9 mouse cellular contexts compared by ENCODE assay signal in genomic region chr19:42069241-42069525, GRCm38 (mm10). TPM values are rescaled to one million over a fixed set of nuclear protein-coding genes. Genes with fewer than 3 reads are reported as not detected.
DNase-seq lines count a peak whose midpoint lies in the region; ATAC-seq and TF ChIP-seq lines count a peak whose summit lies in the region.
"Had no signal": no experiment of that assay in that cellular context is flagged by ENCODE, and none has a peak within 500 bp of the region (broad histone marks: within the 10 kb centered on the region; RNA-seq: fewer than 3 reads in every experiment).

No protein-coding gene starts in this region.

- peak; percentile 63 for TF ChIP-seq CTCF in heart, postnatal 0 days (IDR thresholded peaks at IDR 0.05; ENCODE audit: low read depth)
- peak; percentile 78 for TF ChIP-seq CTCF in stomach, postnatal 0 days (IDR thresholded peaks at IDR 0.05; ENCODE audit: low read depth)

- H3K4me1 ChIP-seq in heart, embryonic 11.5 days (ENCODE audit: control insufficient read depth, insufficient read depth, low read length), result no peaks in the 10 kb centered on the region
- no peaks in the 10 kb centered on the region for H3K4me1 ChIP-seq in heart, postnatal 0 days (ENCODE audit: control insufficient read depth, insufficient read depth)
- H3K4me1 ChIP-seq in stomach, postnatal 0 days (replicated peaks; ENCODE audit: control insufficient read depth, insufficient read depth), result no peaks in the 10 kb centered on the region
- no peaks in the 10 kb centered on the region for H3K4me1 ChIP-seq in intestine, embryonic 15.5 days (replicated peaks)
- H3K4me1 ChIP-seq: lung, embryonic 15.5 days had no signal

- no peaks in the 10 kb centered on the region for H3K9me3 ChIP-seq in heart, embryonic 11.5 days (replicated peaks; ENCODE audit: control insufficient read depth, low read length)
- H3K9me3 ChIP-seq in heart, postnatal 0 days (replicated peaks; ENCODE audit: control insufficient read depth, low read length), result no peaks in the 10 kb centered on the region
- H3K9me3 ChIP-seq in stomach, postnatal 0 days (ENCODE audit: control insufficient read depth, low read length), result no peaks in the 10 kb centered on the region
- no peaks in the 10 kb centered on the region for H3K9me3 ChIP-seq in intestine, embryonic 15.5 days
- H3K9me3 ChIP-seq: lung, embryonic 15.5 days had no signal

- H3K36me3 ChIP-seq in heart, embryonic 11.5 days (ENCODE audit: control insufficient read depth, insufficient read depth, low read length), result no peaks in the 10 kb centered on the region
- H3K36me3 ChIP-seq in heart, postnatal 0 days (replicated peaks; ENCODE audit: control insufficient read depth, insufficient read depth, low read length), result no peaks in the 10 kb centered on the region
- H3K36me3 ChIP-seq in stomach, postnatal 0 days (ENCODE audit: control insufficient read depth, insufficient read depth, low read length), result no peaks in the 10 kb centered on the region
- H3K36me3 ChIP-seq in intestine, embryonic 15.5 days, result no peaks in the 10 kb centered on the region
- H3K36me3 ChIP-seq: lung, embryonic 15.5 days had no signal

- no peak overlapping the region for H3K4me3 ChIP-seq in heart, embryonic 11.5 days (ENCODE audit: low read depth, low read length)
- no peak overlapping the region for H3K4me3 ChIP-seq in heart, postnatal 0 days (ENCODE audit: low read depth, low read length)
- H3K4me3 ChIP-seq in stomach, postnatal 0 days (ENCODE audit: low read depth, low read length), result no peak overlapping the region
- H3K4me3 ChIP-seq in intestine, embryonic 15.5 days (replicated peaks), result no peak overlapping the region
- H3K4me3 ChIP-seq: lung, embryonic 15.5 days had no signal

- no peak overlapping the region for H3K27ac ChIP-seq in heart, embryonic 11.5 days (ENCODE audit: low read depth, low read length)
- no peak overlapping the region for H3K27ac ChIP-seq in heart, postnatal 0 days (ENCODE audit: low read depth)
- no peak overlapping the region for H3K27ac ChIP-seq in stomach, postnatal 0 days (replicated peaks)
- H3K27ac ChIP-seq in intestine, embryonic 15.5 days, result no peak overlapping the region
- H3K27ac ChIP-seq: lung, embryonic 15.5 days had no signal

- no peak for ATAC-seq in heart, embryonic 11.5 days (replicated peaks; ENCODE audit: insufficient number of reproducible peaks, low FRiP score, low TSS enrichment)
- no peak for ATAC-seq in heart, postnatal 0 days (ENCODE audit: insufficient read depth, low read depth)
- ATAC-seq in stomach, postnatal 0 days (ENCODE audit: low FRiP score, low TSS enrichment), result no peak
- no peak for ATAC-seq in intestine, embryonic 15.5 days

- DNase-seq in heart, adult 8-10 months (ENCODE audit: low spot score), result peak; percentile 53
- DNase-seq in right cerebral cortex, adult 2 months (ENCODE audit: low spot score in 2 of 2), result peak; percentile 25 to 34
- no peak for DNase-seq in right cerebral cortex, adult 18-20 months
- peak; percentile 61 for DNase-seq in heart, postnatal 0 days (ENCODE audit: low spot score)
- no peak for DNase-seq in stomach, postnatal 0 days (ENCODE audit: low spot score)
- no peak for DNase-seq in left cerebral cortex, postnatal 14 days (ENCODE audit: low spot score in 2 of 2)

- 54% methylated on average over 6 of the region's 6 CpGs for WGBS in heart, embryonic 11.5 days (ENCODE audit: insufficient replicate concordance)
- 34% methylated on average over 6 of the region's 6 CpGs for WGBS in heart, postnatal 0 days
- WGBS in stomach, postnatal 0 days, result 39% methylated on average over 6 of the region's 6 CpGs
- WGBS in intestine, embryonic 15.5 days, result 50% methylated on average over 6 of the region's 6 CpGs

- no peak overlapping the region for H3K9ac ChIP-seq in heart, embryonic 11.5 days (ENCODE audit: low read depth, low read length)
- H3K9ac ChIP-seq in heart, postnatal 0 days (replicated peaks; ENCODE audit: low read depth, low read length), result no peak overlapping the region
- no peak overlapping the region for H3K9ac ChIP-seq in stomach, postnatal 0 days (ENCODE audit: low read length)
- no peak overlapping the region for H3K9ac ChIP-seq in intestine, embryonic 15.5 days
- H3K9ac ChIP-seq: lung, embryonic 15.5 days had no signal

- TF ChIP-seq EP300 in heart, postnatal 0 days (IDR thresholded peaks at IDR 0.05; ENCODE audit: low read depth), result no peak
- TF ChIP-seq EP300 in stomach, postnatal 0 days (optimal IDR thresholded peaks at IDR 0.05), result no peak

- H3K4me2 ChIP-seq in heart, embryonic 11.5 days, result no peak overlapping the region
- H3K4me2 ChIP-seq in heart, postnatal 0 days (ENCODE audit: low read depth, low read length), result peak overlapping the region; percentile 14; the same call in 1 of the 2 replicates
- no peak overlapping the region for H3K4me2 ChIP-seq in stomach, postnatal 0 days (replicated peaks; ENCODE audit: low read depth)
- H3K4me2 ChIP-seq in intestine, embryonic 15.5 days (replicated peaks), result no peak overlapping the region
- H3K4me2 ChIP-seq: lung, embryonic 15.5 days had no signal

- H3K27me3 ChIP-seq in heart, embryonic 11.5 days (ENCODE audit: control insufficient read depth, insufficient read depth, low read length), result no peaks in the 10 kb centered on the region
- H3K27me3 ChIP-seq in heart, postnatal 0 days (ENCODE audit: control insufficient read depth, insufficient read depth, low read length), result no peaks in the 10 kb centered on the region
- H3K27me3 ChIP-seq in stomach, postnatal 0 days (ENCODE audit: control insufficient read depth, insufficient read depth, low read length), result no peaks in the 10 kb centered on the region
- H3K27me3 ChIP-seq in intestine, embryonic 15.5 days (replicated peaks), result no peaks in the 10 kb centered on the region
- H3K27me3 ChIP-seq: lung, embryonic 15.5 days had no signal

- intact Hi-C loops in left cerebral cortex, postnatal 14 days (cut with DNase I), result no loop called here

RNA-seq across cellular contexts. Expression of gene Morn4, which starts 17.0 kb away (rescaled TPM):
- total RNA-seq in heart, adult 8-10 months (2022), result 1 to 10 TPM; 2.2 to 4.0 (median 2.4) TPM
- polyA plus RNA-seq in heart, embryonic 11.5 days (2014; fragmentation: Nextera tagmentation; extraction: Ambion mirVana), result 17.7 and 18.7 TPM in 2 replicates
- total RNA-seq in heart, postnatal 0 days (2014; rRNA removed; ENCODE audit: low replicate concordance), result 1.7 and 2.3 TPM in 2 replicates
- polyA plus RNA-seq in heart, postnatal 0 days (2015; fragmentation: Nextera tagmentation; extraction: Ambion mirVana), result 5.2 and 5.7 TPM in 2 replicates
- polyA plus RNA-seq in stomach, postnatal 0 days (2015; fragmentation: Nextera tagmentation; extraction: Ambion mirVana), result 7.3 and 8.2 TPM in 2 replicates
- 15.4 and 16.5 TPM in 2 replicates for polyA plus RNA-seq in intestine, embryonic 15.5 days (2015; fragmentation: Nextera tagmentation; extraction: Ambion mirVana)
- 10 to 100 TPM; 65.3 to 66.9 TPM for total RNA-seq in left cerebral cortex, postnatal 14 days (2021)

RNA-seq across cellular contexts. Expression of gene 4933411K16Rik, which starts 17.1 kb away (rescaled TPM):
- total RNA-seq in heart, adult 8-10 months (2022), result under 1 TPM in 2 of 4 experiments, not detected in 2; 0.22 to 0.31 TPM
- polyA plus RNA-seq in heart, embryonic 11.5 days (2014; fragmentation: Nextera tagmentation; extraction: Ambion mirVana), result not detected in 2 replicates
- total RNA-seq in heart, postnatal 0 days (2014; rRNA removed; ENCODE audit: low replicate concordance), result 0.15 TPM in 1 of 2 replicates, not detected in the other
- polyA plus RNA-seq in heart, postnatal 0 days (2015; fragmentation: Nextera tagmentation; extraction: Ambion mirVana), result not detected in 2 replicates
- not detected in 2 replicates for polyA plus RNA-seq in stomach, postnatal 0 days (2015; fragmentation: Nextera tagmentation; extraction: Ambion mirVana)
- not detected in 2 replicates for polyA plus RNA-seq in intestine, embryonic 15.5 days (2015; fragmentation: Nextera tagmentation; extraction: Ambion mirVana)
- total RNA-seq in left cerebral cortex, postnatal 14 days (2021), result under 1 TPM; 0.57 to 0.68 TPM
- polyA plus RNA-seq: lung, embryonic 15.5 days had no signal

RNA-seq across cellular contexts. Expression of gene Pi4k2a, which starts 21.1 kb away (rescaled TPM):
- total RNA-seq in heart, adult 8-10 months (2022), result 10 to 100 TPM; 17.7 to 23.2 (median 22.2) TPM
- polyA plus RNA-seq in heart, embryonic 11.5 days (2014; fragmentation: Nextera tagmentation; extraction: Ambion mirVana), result 14.6 and 16.3 TPM in 2 replicates
- 6.7 and 6.9 TPM in 2 replicates for total RNA-seq in heart, postnatal 0 days (2014; rRNA removed; ENCODE audit: low replicate concordance)
- 12.6 and 13.4 TPM in 2 replicates for polyA plus RNA-seq in heart, postnatal 0 days (2015; fragmentation: Nextera tagmentation; extraction: Ambion mirVana)
- polyA plus RNA-seq in stomach, postnatal 0 days (2015; fragmentation: Nextera tagmentation; extraction: Ambion mirVana), result 20.8 and 21.6 TPM in 2 replicates
- 23.4 and 23.6 TPM in 2 replicates for polyA plus RNA-seq in intestine, embryonic 15.5 days (2015; fragmentation: Nextera tagmentation; extraction: Ambion mirVana)
- total RNA-seq in left cerebral cortex, postnatal 14 days (2021), result 10 to 100 TPM; 52.3 to 54.5 TPM

RNA-seq across cellular contexts. Expression of gene Hoga1, which starts 23.8 kb away (rescaled TPM):
- 1 to 10 TPM in 3 of 4 experiments, under 1 TPM in 1; 0.92 to 2.5 (median 1.5) TPM for total RNA-seq in heart, adult 8-10 months (2022)
- 0.72 and 1.6 TPM in 2 replicates for polyA plus RNA-seq in heart, embryonic 11.5 days (2014; fragmentation: Nextera tagmentation; extraction: Ambion mirVana)
- 1.2 and 1.3 TPM in 2 replicates for total RNA-seq in heart, postnatal 0 days (2014; rRNA removed; ENCODE audit: low replicate concordance)
- polyA plus RNA-seq in heart, postnatal 0 days (2015; fragmentation: Nextera tagmentation; extraction: Ambion mirVana), result 1.4 and 1.5 TPM in 2 replicates
- polyA plus RNA-seq in stomach, postnatal 0 days (2015; fragmentation: Nextera tagmentation; extraction: Ambion mirVana), result 1.6 and 1.8 TPM in 2 replicates
- polyA plus RNA-seq in intestine, embryonic 15.5 days (2015; fragmentation: Nextera tagmentation; extraction: Ambion mirVana), result 1.6 and 1.7 TPM in 2 replicates
- total RNA-seq in left cerebral cortex, postnatal 14 days (2021), result 1 to 10 TPM; 4.2 to 5.6 TPM

RNA-seq across cellular contexts. Expression of gene Ankrd2, which starts 33.4 kb away (rescaled TPM):
- under 1 TPM in 3 of 4 experiments, not detected in 1; 0.49 to 0.63 (median 0.53) TPM for total RNA-seq in heart, adult 8-10 months (2022)
- not detected in 2 replicates for polyA plus RNA-seq in heart, embryonic 11.5 days (2014; fragmentation: Nextera tagmentation; extraction: Ambion mirVana)
- total RNA-seq in heart, postnatal 0 days (2014; rRNA removed; ENCODE audit: low replicate concordance), result not detected in 2 replicates
- polyA plus RNA-seq in heart, postnatal 0 days (2015; fragmentation: Nextera tagmentation; extraction: Ambion mirVana), result 0.14 TPM in 2 replicates
- 0.11 and 0.12 TPM in 2 replicates for polyA plus RNA-seq in stomach, postnatal 0 days (2015; fragmentation: Nextera tagmentation; extraction: Ambion mirVana)
- 0.18 TPM in 1 of 2 replicates, not detected in the other for polyA plus RNA-seq in intestine, embryonic 15.5 days (2015; fragmentation: Nextera tagmentation; extraction: Ambion mirVana)
- total RNA-seq in left cerebral cortex, postnatal 14 days (2021), result under 1 TPM in 1 of 2 experiments, not detected in 1; 0.32 TPM

Comparison
In these comparisons a context has a peak if more than half of its experiments do, and no peak if none do; other contexts are left out.
1. DNase-seq: peak in heart, adult 8-10 months (single experiment), right cerebral cortex, adult 2 months (2 of 2) and heart, postnatal 0 days (single experiment); none in right cerebral cortex, adult 18-20 months (single experiment), stomach, postnatal 0 days (single experiment) and left cerebral cortex, postnatal 14 days (0 of 2).